In genomic region chr7:79270961-79271387, GRCm38 (mm10) we compare ENCODE assay signal across 13 mouse cellular contexts. TPM values are rescaled to one million over a fixed set of nuclear protein-coding genes. Genes with fewer than 3 reads are reported as not detected.
DNase-seq lines count a peak whose midpoint lies in the region; ATAC-seq and TF ChIP-seq lines count a peak whose summit lies in the region.
"Had no signal": no experiment of that assay in that cellular context is flagged by ENCODE, and none has a peak within 500 bp of the region (broad histone marks: within the 10 kb centered on the region; RNA-seq: fewer than 3 reads in every experiment).

No protein-coding gene starts in this region.

- TF ChIP-seq CTCF in G1E (IDR thresholded peaks at IDR 0.05; ENCODE audit: low read depth, low read length), result no peak

- H3K36me3 ChIP-seq in heart, embryonic 10.5 days, result no peaks in the 10 kb centered on the region
- peaks cover 11% of the 10 kb centered on the region for H3K36me3 ChIP-seq in G1E (replicated peaks)
- H3K36me3 ChIP-seq in erythroblast, embryonic 14.5 days (ENCODE audit: control insufficient read depth), result peaks cover 17% of the 10 kb centered on the region
- H3K36me3 ChIP-seq in liver, embryonic 16.5 days (ENCODE audit: control insufficient read depth, insufficient read depth), result no peaks in the 10 kb centered on the region
- H3K36me3 ChIP-seq: neural tube, embryonic 12.5 days; stomach, embryonic 15.5 days had no signal

- 67% methylated on average over 9 of the region's 9 CpGs for WGBS in heart, embryonic 10.5 days
- 25% methylated on average over 9 of the region's 9 CpGs for WGBS in liver, embryonic 16.5 days (ENCODE audit: insufficient replicate concordance)

- peak; percentile 18 for ATAC-seq in G1E (ENCODE audit: extremely low read depth, insufficient number of reproducible peaks, low FRiP score, poor library complexity, severe bottlenecking)
- ATAC-seq in liver, embryonic 16.5 days (ENCODE audit: low read depth), result peak; percentile 22
- ATAC-seq in megakaryocyte-erythroid progenitor cell, adult 5-6 weeks (replicated peaks; ENCODE audit: low FRiP score, low TSS enrichment, poor library complexity, severe bottlenecking), result no peak
- ATAC-seq: CD4-positive, CD25-positive, alpha-beta regulatory T cell, adult 4 months had no signal

- H3K9ac ChIP-seq in liver, embryonic 16.5 days (ENCODE audit: low read depth, low read length), result peak overlapping the region; percentile 29; the same call in 1 of the 2 replicates
- H3K9ac ChIP-seq: lung, embryonic 14.5 days; neural tube, embryonic 12.5 days; stomach, embryonic 15.5 days had no signal

- DNase-seq in heart, embryonic 10.5 days (ENCODE audit: low spot score), result peak; percentile 86
- no peak for DNase-seq in heart, adult 8-10 months (ENCODE audit: low spot score)
- DNase-seq in G1E (ENCODE audit: low spot score), result peak; percentile 48
- DNase-seq in kidney, postnatal 14 days, result no peak
- no peak for DNase-seq in kidney, adult 18-20 months
- DNase-seq: kidney, adult 8-10 months; lung, embryonic 14.5 days had no signal

- peak overlapping the region; percentile 85; the same call in 1 of the 2 replicates for H3K27ac ChIP-seq in heart, embryonic 10.5 days
- H3K27ac ChIP-seq in liver, embryonic 16.5 days (ENCODE audit: low read length), result peak overlapping the region; percentile 87
- H3K27ac ChIP-seq: neural tube, embryonic 12.5 days; stomach, embryonic 15.5 days had no signal

- H3K4me2 ChIP-seq in liver, embryonic 16.5 days (ENCODE audit: low read depth, low read length), result peak overlapping the region; percentile 62
- H3K4me2 ChIP-seq: lung, embryonic 14.5 days; neural tube, embryonic 12.5 days; stomach, embryonic 15.5 days had no signal

- no peaks in the 10 kb centered on the region for H3K27me3 ChIP-seq in heart, embryonic 10.5 days (ENCODE audit: insufficient read depth, poor library complexity, severe bottlenecking)
- no peaks in the 10 kb centered on the region for H3K27me3 ChIP-seq in G1E (ENCODE audit: insufficient read depth, low read length)
- H3K27me3 ChIP-seq in erythroblast, embryonic 14.5 days (ENCODE audit: control insufficient read depth), result no peaks in the 10 kb centered on the region
- H3K27me3 ChIP-seq in liver, embryonic 16.5 days (ENCODE audit: control insufficient read depth, insufficient read depth, low read depth, low read length), result no peaks in the 10 kb centered on the region
- H3K27me3 ChIP-seq: neural tube, embryonic 12.5 days; stomach, embryonic 15.5 days had no signal

- H3K4me3 ChIP-seq in heart, embryonic 10.5 days, result no peak overlapping the region
- no peak overlapping the region; the same call in 1 of the 2 replicates for H3K4me3 ChIP-seq in G1E (ENCODE audit: low read depth, low read length)
- H3K4me3 ChIP-seq in erythroblast, embryonic 14.5 days (replicated peaks), result peak overlapping the region; percentile 44
- H3K4me3 ChIP-seq in liver, embryonic 16.5 days (ENCODE audit: low read depth, low read length), result no peak overlapping the region
- H3K4me3 ChIP-seq: neural tube, embryonic 12.5 days; stomach, embryonic 15.5 days had no signal

- H3K4me1 ChIP-seq in heart, embryonic 10.5 days, result peaks cover 58% of the 10 kb centered on the region
- peaks cover 87% of the 10 kb centered on the region for H3K4me1 ChIP-seq in G1E (ENCODE audit: insufficient read depth, low read depth, low read length)
- H3K4me1 ChIP-seq in erythroblast, embryonic 14.5 days (ENCODE audit: control insufficient read depth), result peaks cover 91% of the 10 kb centered on the region
- H3K4me1 ChIP-seq in liver, embryonic 16.5 days (ENCODE audit: control insufficient read depth, low read depth, low read length), result peaks cover 76% of the 10 kb centered on the region

- no peaks in the 10 kb centered on the region for H3K9me3 ChIP-seq in heart, embryonic 10.5 days
- H3K9me3 ChIP-seq in G1E (replicated peaks), result no peaks in the 10 kb centered on the region
- H3K9me3 ChIP-seq in erythroblast, embryonic 14.5 days (ENCODE audit: control insufficient read depth, low read length), result no peaks in the 10 kb centered on the region
- no peaks in the 10 kb centered on the region for H3K9me3 ChIP-seq in liver, embryonic 16.5 days (replicated peaks; ENCODE audit: control insufficient read depth, low read length)
- H3K9me3 ChIP-seq: neural tube, embryonic 12.5 days; stomach, embryonic 15.5 days had no signal

RNA-seq across cellular contexts. Expression of gene Abhd2, which starts 2.0 kb away (rescaled TPM):
- 4.7 and 5.4 TPM in 2 replicates for polyA plus RNA-seq in heart, embryonic 10.5 days (2016; fragmentation: Nextera tagmentation; extraction: Ambion mirVana)
- 10 to 100 TPM; 25.5 to 43.7 (median 29.9) TPM for total RNA-seq in heart, adult 8-10 months (2022)
- total RNA-seq in G1E (2014; fragmentation: Nextera tagmentation) (68.8 and 69.2 TPM in 2 replicates), G1E (2017) (31.9 and 33.8 TPM in 2 replicates)
- polyA plus RNA-seq in G1E (2012), result 8.3 and 9.1 TPM in 2 replicates
- polyA plus RNA-seq in erythroblast, embryonic 14.5 days (2012), result 1.0 and 1.6 TPM in 2 replicates
- 13.1 and 14.4 TPM in 2 replicates for polyA plus RNA-seq in liver, embryonic 16.5 days (2015; fragmentation: Nextera tagmentation; extraction: Ambion mirVana)
- total RNA-seq in megakaryocyte-erythroid progenitor cell, adult 5-6 weeks (2014; fragmentation: Nextera tagmentation), result 23.6 and 25.4 TPM in 2 replicates
- total RNA-seq in megakaryocyte-erythroid progenitor cell, adult 5-6 weeks (2017), result 13.0 and 13.9 TPM in 2 replicates

Comparison
In these comparisons a context has a peak if more than half of its experiments do, and no peak if none do; other contexts are left out.
1. DNase-seq: peak in heart, embryonic 10.5 days (single experiment) and G1E (single experiment); none in heart, adult 8-10 months (single experiment), kidney, postnatal 14 days (single experiment) and kidney, adult 18-20 months (single experiment).